Mouse (Mus musculus): ENCODE results near the gene Fam219b.

- TF ChIP-seq TAL1 (IDR thresholded peaks at IDR 0.05; ENCODE audit: low read length) = peak; percentile 20; the same call in 1 of the 3 replicates
- TF ChIP-seq GATA1 (IDR thresholded peaks at IDR 0.05; ENCODE audit: low read length) = peak; percentile 20; the same call in 1 of the 2 replicates
Measured at GRCm38 (mm10) chr9:57577144-57577849, 40.0 kb downstream of the Fam219b start.
